Mouse (Mus musculus): ENCODE data around the gene Cs.

DNA sequence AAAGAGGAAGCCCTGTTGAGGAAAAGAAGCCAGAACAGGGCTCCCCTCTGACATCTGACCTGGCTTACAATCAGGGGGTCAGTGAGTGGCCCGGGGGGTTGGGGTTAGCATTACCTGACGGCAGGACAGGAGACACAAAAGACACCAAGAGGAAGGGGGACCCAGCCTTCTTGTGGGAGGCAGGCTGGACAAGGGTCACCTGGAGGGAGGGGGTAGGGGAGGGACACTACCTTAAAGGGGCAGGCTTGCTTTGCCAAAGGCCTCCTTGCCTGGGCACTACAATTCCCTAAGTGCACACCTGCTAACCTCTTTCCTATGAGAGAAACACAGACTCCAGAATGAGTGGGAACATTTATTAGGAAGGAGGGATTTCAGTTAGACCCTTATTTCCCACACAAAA, 63.5 kb downstream of the Cs start, which contains the start of gene Slc39a5:
- TF ChIP-seq CTCF (IDR thresholded peaks at IDR 0.05; ENCODE audit: control insufficient read depth, insufficient read depth, insufficient replicate concordance, low read depth, low read length): no peak
- no peak for TF ChIP-seq POLR2A (IDR thresholded peaks at IDR 0.05; ENCODE audit: control insufficient read depth, low read depth, low read length)

Measured in testis, adult 2 months (tissue).